Mouse (Mus musculus) heart, adult 2 months (tissue): ENCODE results near the gene Wdr81.

Experiments
- CTCF ChIP-seq: fragments of 200-600 bp; IDR thresholded peaks from 2 replicates; pipeline ENCODE4 v1.8.1; 2022; ENCODE audit warnings: antibody characterized with exemption, mild to moderate bottlenecking, moderate library complexity
- POLR2A ChIP-seq: fragments of 200-500 bp; IDR thresholded peaks from 2 replicates; pipeline ENCODE4 v1.6.1; 2011; ENCODE audit warnings: mild to moderate bottlenecking, low read depth, low read length, control low read depth; ENCODE audit not compliant: insufficient read depth

GRCm38 (mm10) chr11:75415096-75415495 lies 39.4 kb downstream of the Wdr81 start:
- TF ChIP-seq CTCF (no peak), POLR2A (no peak)
